Mouse (Mus musculus) E14TG2a.4 (cell line): ENCODE data around the gene A4gnt.

Experiments
- CTCF ChIP-seq: conservative IDR thresholded peaks from 2 replicates; pipeline ENCODE4 v1.5.1; 2014; ENCODE audit warnings: low read length
- POU5F1 ChIP-seq: IDR thresholded peaks from 2 replicates; pipeline ENCODE4 v1.6.1; 2014; ENCODE audit warnings: low read length, borderline replicate concordance

GRCm38 (mm10) chr9:99637736-99638135, 25.4 kb downstream of the A4gnt start:
- no peak for TF ChIP-seq CTCF
- no peak for TF ChIP-seq POU5F1
